Mouse (Mus musculus): Measurements from ENCODE around the gene Hpcal1.

DNA sequence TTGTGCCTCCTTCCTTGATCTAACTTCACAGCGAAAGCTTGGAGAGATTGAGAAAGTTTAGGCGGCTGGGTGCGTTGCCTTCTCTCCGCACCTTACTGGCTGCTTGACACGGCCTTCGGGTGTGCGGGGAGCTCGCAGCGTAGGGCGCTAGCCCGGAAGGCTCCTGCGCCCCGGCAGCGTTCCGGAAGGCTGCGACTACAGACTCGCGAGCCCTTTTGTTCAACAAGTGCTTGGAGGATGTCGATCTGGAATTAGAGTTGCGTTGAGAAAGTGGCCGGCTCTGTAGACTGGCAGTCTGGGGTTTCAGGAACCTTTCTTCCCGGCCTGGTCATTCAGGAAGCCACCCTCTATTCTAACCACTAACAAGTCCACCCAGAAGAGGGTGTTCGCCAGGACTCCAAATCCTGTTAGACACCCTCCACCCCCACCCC, 1.2 kb downstream of the Hpcal1 start:
- TF ChIP-seq CTCF (IDR thresholded peaks at IDR 0.05; ENCODE audit: borderline replicate concordance, insufficient read depth, low read depth, low read length), result no peak
- no peak for TF ChIP-seq POLR2A (IDR thresholded peaks at IDR 0.05; ENCODE audit: borderline replicate concordance, insufficient read depth, low read length)

All from cerebellum, adult 2 months (tissue).